Mouse (Mus musculus): ENCODE results near the gene Pigr. TPM values are rescaled to one million over a fixed set of nuclear protein-coding genes. Genes with fewer than 3 reads are reported as not detected.

Gene Pigr
- polyA plus RNA-seq, 1 experiment from 2014 or later = not detected

DNA sequence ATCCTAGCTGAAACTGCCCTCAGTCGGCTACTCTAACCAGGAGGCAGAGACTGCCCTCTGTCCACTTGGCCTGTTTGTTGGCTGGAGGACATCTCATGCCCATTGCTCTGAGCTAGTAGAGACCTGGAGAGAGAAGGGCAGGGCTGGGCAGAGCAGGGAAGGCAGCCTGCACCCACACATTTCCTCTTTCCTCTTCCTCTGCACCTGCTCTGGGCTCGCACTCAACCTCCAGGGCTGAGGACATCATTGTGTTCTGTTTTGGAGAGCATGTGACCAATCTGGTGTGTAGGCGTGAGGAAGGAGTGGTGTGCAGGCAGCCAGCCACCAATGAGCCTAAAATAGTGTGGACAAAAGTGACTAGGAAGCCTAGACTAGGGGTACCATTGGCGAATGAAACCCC lies 37.8 kb downstream of the Pigr start:
- ATAC-seq (ENCODE audit: insufficient read depth, low FRiP score, low TSS enrichment) (no peak), DNase-seq (ENCODE audit: low spot score) (no peak)
- WGBS = 84% methylated on average over 4 of the region's 4 CpGs

GRCm38 (mm10) chr1:130864741-130865140 lies 38.3 kb downstream of the Pigr start:
- Histone ChIP-seq H3K27me3 (ENCODE audit: control insufficient read depth, insufficient read depth, low read length) (no peaks in the 10 kb centered on the region), H3K4me1 (ENCODE audit: control insufficient read depth, insufficient read depth, low read length) (no peaks in the 10 kb centered on the region), H3K9ac (ENCODE audit: low read length) (no peak overlapping the region), H3K4me2 (ENCODE audit: low read depth) (no peak overlapping the region), H3K4me3 (ENCODE audit: low read depth, low read length) (no peak overlapping the region), H3K9me3 (ENCODE audit: control insufficient read depth, low read length) (no peaks in the 10 kb centered on the region), H3K36me3 (ENCODE audit: control insufficient read depth, insufficient read depth, low read length) (no peaks in the 10 kb centered on the region), H3K27ac (ENCODE audit: low read depth, low read length) (no peak overlapping the region)
- WGBS = 92% methylated on average over 5 of the region's 5 CpGs
- ATAC-seq (ENCODE audit: insufficient read depth, low FRiP score, low TSS enrichment) (no peak), DNase-seq (ENCODE audit: low spot score) (no peak)

More for the DNA sequence above, 37.8 kb downstream of the Pigr start:
- Histone ChIP-seq H3K9me3 (ENCODE audit: control insufficient read depth, low read length) (no peaks in the 10 kb centered on the region), H3K4me2 (ENCODE audit: low read depth) (no peak overlapping the region), H3K27me3 (ENCODE audit: control insufficient read depth, insufficient read depth, low read length) (no peaks in the 10 kb centered on the region), H3K9ac (ENCODE audit: low read length) (no peak overlapping the region), H3K4me1 (ENCODE audit: control insufficient read depth, insufficient read depth, low read length) (no peaks in the 10 kb centered on the region), H3K36me3 (ENCODE audit: control insufficient read depth, insufficient read depth, low read length) (no peaks in the 10 kb centered on the region), H3K27ac (ENCODE audit: low read depth, low read length) (no peak overlapping the region), H3K4me3 (ENCODE audit: low read depth, low read length) (no peak overlapping the region)

DNA sequence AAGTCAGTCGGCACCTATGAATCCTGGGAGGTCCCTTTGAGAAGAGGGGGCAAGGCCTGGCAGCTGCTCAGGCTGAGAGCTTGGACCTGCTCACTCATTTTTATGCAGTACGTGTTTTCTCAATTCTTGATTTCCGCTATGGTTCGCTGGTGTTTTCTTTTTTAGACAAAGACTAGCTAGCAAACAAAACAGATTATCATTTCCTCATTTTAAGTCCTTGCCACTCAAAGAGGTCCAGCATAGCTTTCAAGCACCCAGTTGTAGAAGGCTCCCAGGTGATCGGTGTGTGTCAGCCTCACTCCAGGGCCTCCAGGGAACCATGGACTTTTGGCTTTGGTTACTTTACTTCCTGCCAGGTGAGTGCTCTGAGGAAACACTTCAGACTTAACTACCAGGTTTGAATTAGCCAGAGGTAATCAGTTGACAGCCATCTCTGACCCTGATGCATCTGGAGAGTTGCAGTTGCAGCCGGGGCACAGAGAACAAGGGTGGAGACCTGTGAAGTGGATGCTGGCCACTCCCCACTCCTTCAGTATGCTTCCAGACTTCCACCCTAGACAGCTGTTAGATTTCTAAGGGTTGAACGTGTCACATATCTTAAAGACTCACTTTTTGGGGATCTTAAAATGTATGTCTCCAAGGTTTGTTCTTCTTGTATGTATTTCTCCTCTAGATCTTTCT lies 39.2 kb downstream of the Pigr start, which contains the start of gene Fcmr:
Gene Fcmr, plus strand, starts transcription at position 129 of the 681 bp plus-strand sequence.
- DNase-seq (ENCODE audit: low spot score) (no peak), ATAC-seq (ENCODE audit: insufficient read depth, low FRiP score, low TSS enrichment) (no peak)
- Histone ChIP-seq H3K9ac (ENCODE audit: low read length) (no peak within 1 kb of the TSS), H3K4me1 (ENCODE audit: control insufficient read depth, insufficient read depth, low read length) (no peaks in the 10 kb centered on the region), H3K4me3 (ENCODE audit: low read depth, low read length) (no peak within 1 kb of the TSS), H3K27ac (ENCODE audit: low read depth, low read length) (no peak within 1 kb of the TSS), H3K4me2 (ENCODE audit: low read depth) (no peak within 1 kb of the TSS), H3K27me3 (ENCODE audit: control insufficient read depth, insufficient read depth, low read length) (no peaks in the 10 kb centered on the region), H3K9me3 (ENCODE audit: control insufficient read depth, low read length) (no peaks in the 10 kb centered on the region), H3K36me3 (ENCODE audit: control insufficient read depth, insufficient read depth, low read length) (no peaks in the 10 kb centered on the region)
- WGBS = 84% methylated on average over 7 of the region's 7 CpGs

DNA sequence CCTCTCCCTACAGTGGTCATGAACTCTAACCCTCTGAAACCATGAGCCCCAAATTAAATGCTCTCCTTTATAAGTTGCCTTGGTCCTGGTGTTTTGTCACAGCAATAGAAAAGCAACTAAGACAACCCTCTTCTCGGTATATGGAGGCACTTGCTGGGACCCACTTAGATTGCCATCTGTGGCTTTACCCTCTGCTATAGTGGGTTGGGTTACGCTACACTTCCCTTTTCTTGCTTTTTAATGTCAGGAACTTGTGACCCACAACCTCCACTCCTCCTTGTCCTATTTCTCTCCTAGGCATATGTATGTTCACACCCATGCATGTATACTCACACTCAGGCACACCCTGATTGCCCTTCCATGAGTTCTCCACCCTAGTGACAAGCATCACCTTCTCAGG lies 46.4 kb downstream of the Pigr start:
- Histone ChIP-seq H3K27me3 (ENCODE audit: control insufficient read depth, insufficient read depth, low read length) (peaks cover 7% of the 10 kb centered on the region; the same call in 1 of the 2 replicates), H3K4me1 (ENCODE audit: control insufficient read depth, insufficient read depth, low read length) (no peaks in the 10 kb centered on the region), H3K27ac (ENCODE audit: low read depth, low read length) (no peak overlapping the region), H3K36me3 (ENCODE audit: control insufficient read depth, insufficient read depth, low read length) (no peaks in the 10 kb centered on the region), H3K9me3 (ENCODE audit: control insufficient read depth, low read length) (no peaks in the 10 kb centered on the region), H3K9ac (ENCODE audit: low read length) (no peak overlapping the region), H3K4me2 (ENCODE audit: low read depth) (no peak overlapping the region), H3K4me3 (ENCODE audit: low read depth, low read length) (no peak overlapping the region)
- ATAC-seq (ENCODE audit: insufficient read depth, low FRiP score, low TSS enrichment) (no peak), DNase-seq (ENCODE audit: low spot score) (no peak)
- WGBS = 94% methylated on average over 2 of the region's 2 CpGs

DNA sequence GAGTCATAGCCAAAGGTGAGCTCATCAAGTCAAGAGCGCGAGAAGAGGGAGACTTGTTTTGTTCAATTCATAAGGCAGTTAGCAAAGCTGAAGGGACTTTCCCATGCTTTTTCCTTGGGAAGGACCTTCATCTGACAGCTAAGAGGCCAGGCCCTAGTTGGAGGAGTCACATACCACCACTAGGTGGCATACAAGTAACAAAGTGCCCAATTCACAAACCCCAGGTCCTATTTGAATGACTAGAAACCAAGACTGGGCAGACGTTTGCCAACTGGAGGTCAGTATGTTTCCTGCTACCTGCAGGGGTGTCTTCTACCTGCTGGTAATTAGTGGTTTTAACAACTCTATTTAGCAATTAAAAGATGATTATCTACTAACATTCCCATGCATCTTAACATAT lies 48.7 kb downstream of the Pigr start:
- ATAC-seq (ENCODE audit: insufficient read depth, low FRiP score, low TSS enrichment) (no peak), DNase-seq (ENCODE audit: low spot score) (peak; percentile 46)
- Histone ChIP-seq H3K9me3 (ENCODE audit: control insufficient read depth, low read length) (no peaks in the 10 kb centered on the region), H3K4me3 (ENCODE audit: low read depth, low read length) (no peak overlapping the region), H3K36me3 (ENCODE audit: control insufficient read depth, insufficient read depth, low read length) (no peaks in the 10 kb centered on the region), H3K27me3 (ENCODE audit: control insufficient read depth, insufficient read depth, low read length) (peaks cover 12% of the 10 kb centered on the region; the same call in 1 of the 2 replicates), H3K4me2 (ENCODE audit: low read depth) (no peak overlapping the region), H3K4me1 (ENCODE audit: control insufficient read depth, insufficient read depth, low read length) (no peaks in the 10 kb centered on the region), H3K9ac (ENCODE audit: low read length) (no peak overlapping the region), H3K27ac (ENCODE audit: low read depth, low read length) (no peak overlapping the region)
- WGBS = 49% methylated on average over 3 of the region's 3 CpGs

GRCm38 (mm10) chr1:130875910-130876309 lies 49.4 kb downstream of the Pigr start:
- WGBS = 78% methylated on average over 3 of the region's 3 CpGs
- Histone ChIP-seq H3K4me1 (ENCODE audit: control insufficient read depth, insufficient read depth, low read length) (no peaks in the 10 kb centered on the region), H3K4me3 (ENCODE audit: low read depth, low read length) (no peak overlapping the region), H3K9me3 (ENCODE audit: control insufficient read depth, low read length) (no peaks in the 10 kb centered on the region), H3K27me3 (ENCODE audit: control insufficient read depth, insufficient read depth, low read length) (peaks cover 14% of the 10 kb centered on the region; the same call in 1 of the 2 replicates), H3K27ac (ENCODE audit: low read depth, low read length) (no peak overlapping the region), H3K36me3 (ENCODE audit: control insufficient read depth, insufficient read depth, low read length) (no peaks in the 10 kb centered on the region), H3K4me2 (ENCODE audit: low read depth) (no peak overlapping the region), H3K9ac (ENCODE audit: low read length) (no peak overlapping the region)
- ATAC-seq (ENCODE audit: insufficient read depth, low FRiP score, low TSS enrichment) (no peak), DNase-seq (ENCODE audit: low spot score) (no peak)

- Histone ChIP-seq H3K36me3 (ENCODE audit: control insufficient read depth, insufficient read depth, low read length) (no peaks in the 10 kb centered on the region), H3K4me1 (ENCODE audit: control insufficient read depth, insufficient read depth, low read length) (no peaks in the 10 kb centered on the region), H3K9me3 (ENCODE audit: control insufficient read depth, low read length) (no peaks in the 10 kb centered on the region), H3K27me3 (ENCODE audit: control insufficient read depth, insufficient read depth, low read length) (peaks cover 14% of the 10 kb centered on the region; the same call in 1 of the 2 replicates), H3K9ac (ENCODE audit: low read length) (no peak overlapping the region), H3K27ac (ENCODE audit: low read depth, low read length) (no peak overlapping the region), H3K4me2 (ENCODE audit: low read depth) (no peak overlapping the region), H3K4me3 (ENCODE audit: low read depth, low read length) (no peak overlapping the region)
- WGBS = 20% methylated on average over 3 of the region's 3 CpGs
- DNase-seq (ENCODE audit: low spot score) (peak; percentile 55), ATAC-seq (ENCODE audit: insufficient read depth, low FRiP score, low TSS enrichment) (peak; percentile 44; the same call in 1 of the 2 replicates)
These were observed 50.5 kb downstream of the Pigr start for GRCm38 (mm10) chr1:130876931-130877509.

GRCm38 (mm10) chr1:130877889-130878614 lies 51.6 kb downstream of the Pigr start:
- Histone ChIP-seq H3K4me1 (ENCODE audit: control insufficient read depth, insufficient read depth, low read length) (no peaks in the 10 kb centered on the region), H3K9ac (ENCODE audit: low read length) (peak overlapping the region; percentile 39; the same call in 1 of the 2 replicates), H3K36me3 (ENCODE audit: control insufficient read depth, insufficient read depth, low read length) (no peaks in the 10 kb centered on the region), H3K4me3 (ENCODE audit: low read depth, low read length) (peak overlapping the region; percentile 33), H3K9me3 (ENCODE audit: control insufficient read depth, low read length) (no peaks in the 10 kb centered on the region), H3K27me3 (ENCODE audit: control insufficient read depth, insufficient read depth, low read length) (peaks cover 14% of the 10 kb centered on the region; the same call in 1 of the 2 replicates), H3K27ac (ENCODE audit: low read depth, low read length) (no peak overlapping the region), H3K4me2 (ENCODE audit: low read depth) (peak overlapping the region; percentile 68)
- 2% methylated on average over 43 of the region's 43 CpGs for WGBS
- ATAC-seq (ENCODE audit: insufficient read depth, low FRiP score, low TSS enrichment) = peak; percentile 56; the same call in 1 of the 2 replicates
- DNase-seq (ENCODE audit: low spot score) = peak; percentile 49
